Mouse (Mus musculus) small intestine, adult 2 months (tissue): Measurements from ENCODE around the gene Gata5.

Experiments
- CTCF ChIP-seq: fragments of 200-500 bp; IDR thresholded peaks from 2 replicates; pipeline ENCODE4 v1.5.1; 2012; ENCODE audit warnings: low read depth, mild to moderate bottlenecking, control low read depth, inconsistent platforms, low read length, moderate library complexity, mixed read lengths; ENCODE audit not compliant: insufficient replicate concordance, insufficient read length; ENCODE audit errors: extremely low read depth
- POLR2A ChIP-seq: fragments of 200-500 bp; IDR thresholded peaks from 2 replicates; pipeline ENCODE4 v1.6.1; 2012; ENCODE audit warnings: low read depth, mild to moderate bottlenecking, control low read depth, inconsistent platforms, low read length, moderate library complexity

DNA sequence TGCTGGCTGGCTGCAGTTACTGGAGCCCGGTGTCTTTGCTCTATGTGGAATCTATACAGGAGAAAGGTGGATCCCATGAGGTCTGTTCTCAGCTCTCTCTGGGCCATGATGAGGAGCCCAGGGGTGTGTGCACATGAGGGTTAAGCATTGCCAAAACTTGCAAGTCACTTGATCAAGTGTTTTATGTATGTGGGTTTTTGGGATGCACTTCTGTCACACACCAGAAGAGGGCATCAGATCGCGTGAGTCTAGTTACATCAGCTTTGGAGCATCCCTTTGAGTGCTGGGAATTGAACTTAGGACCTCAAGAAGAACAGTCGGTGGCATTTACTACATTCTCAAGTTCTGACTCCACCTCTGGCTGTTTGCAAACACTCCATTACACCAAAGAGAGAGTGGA lies 29.9 kb downstream of the Gata5 start:
- no peak for TF ChIP-seq POLR2A
- TF ChIP-seq CTCF = no peak
